Mouse (Mus musculus) heart, adult 11 months (tissue): ENCODE results near the gene Exosc5.

Source experiments
- DNase-seq: peaks from one replicate; pipeline ENCODE4 v3.0.0; 2022

Exosc5 gene

DNA sequence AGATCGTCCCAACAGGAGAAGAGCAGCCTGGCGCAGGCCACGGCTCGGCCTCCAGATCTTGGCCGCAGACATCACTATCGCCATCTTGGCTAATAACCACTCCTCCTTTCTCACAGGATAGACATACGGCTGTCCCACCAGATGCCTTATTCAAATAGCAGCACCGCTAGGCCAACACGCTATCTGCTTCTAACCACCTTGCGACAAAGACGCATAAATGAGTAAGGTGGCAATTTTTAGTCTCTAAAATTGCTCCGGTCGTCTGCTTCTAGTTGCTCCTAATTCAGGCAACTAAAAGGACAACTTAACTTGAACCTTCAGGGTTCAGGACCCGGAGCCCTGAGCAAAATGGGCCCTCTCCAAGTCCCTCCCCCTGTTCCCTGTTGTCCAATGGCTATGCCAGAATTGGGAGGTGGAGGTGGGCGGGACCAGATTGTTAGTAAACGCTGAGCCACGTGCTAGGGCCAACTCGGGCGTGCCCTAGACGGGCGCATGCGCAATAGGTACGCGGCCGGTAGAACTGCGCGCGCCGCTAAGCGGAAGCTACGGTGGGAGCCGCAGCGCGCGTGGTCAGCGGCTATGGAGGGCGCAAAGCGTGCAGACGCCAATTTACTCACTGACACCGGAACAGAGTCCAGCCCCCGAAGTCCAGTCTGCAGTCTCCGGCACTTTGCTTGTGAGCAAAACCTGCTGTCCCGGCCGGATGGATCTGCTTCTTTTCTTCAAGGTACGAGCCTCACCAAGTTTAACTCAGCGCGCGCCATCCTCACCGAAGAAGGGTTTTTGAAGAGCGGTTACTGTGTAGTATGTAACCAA, at the start of gene Exosc5, which contains the start of gene Bckdha:
Exosc5 (plus strand) TSS at position 508 of the 816 bp plus-strand sequence.
Bckdha (minus strand) TSS at position 325 of the 816 bp plus-strand sequence.
- DNase-seq: peak; percentile 100

GRCm38 (mm10) chr7:25610056-25610455, 48.9 kb upstream of the Exosc5 start:
- DNase-seq: peak; percentile 89

DNA sequence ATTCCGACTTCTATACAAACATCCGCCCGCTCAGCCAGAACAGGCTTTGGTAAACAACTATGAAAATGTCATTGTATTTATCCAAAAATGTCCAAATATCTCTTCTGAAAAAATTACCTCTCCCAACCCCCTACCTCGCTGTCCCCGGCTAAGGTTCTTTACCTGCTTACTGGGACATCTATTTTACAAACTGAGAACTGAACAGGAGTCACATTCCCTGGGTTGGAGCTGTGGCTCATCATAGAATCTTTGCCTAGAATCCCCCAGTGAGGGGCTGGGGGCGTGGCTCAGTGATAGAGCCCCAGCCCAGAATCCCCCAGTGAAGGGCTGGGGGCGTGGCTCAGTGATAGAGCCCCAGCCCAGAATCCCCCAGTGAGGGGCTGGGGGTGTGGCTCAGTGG, 47.5 kb upstream of the Exosc5 start:
- DNase-seq: peak; percentile 75

DNA sequence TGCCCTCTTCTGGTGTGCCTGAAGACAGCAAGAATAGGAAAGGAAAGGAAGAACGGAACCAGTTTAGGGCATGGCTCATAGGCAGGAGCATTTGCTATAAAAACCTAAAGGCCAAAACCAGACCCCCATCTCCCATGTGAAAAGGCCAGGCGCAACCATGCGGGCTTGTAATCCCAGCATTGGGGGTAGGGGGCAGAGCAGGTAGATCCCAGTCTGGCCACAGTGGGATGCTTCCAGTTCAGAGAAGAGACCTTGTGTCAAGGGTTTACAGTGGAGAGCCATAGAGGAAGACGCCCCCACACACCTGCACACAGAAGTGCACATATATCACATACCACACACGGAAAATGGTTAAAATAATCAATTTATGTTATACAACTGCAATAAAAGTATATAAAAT, 44.9 kb upstream of the Exosc5 start:
- DNase-seq: peak; percentile 78

DNA sequence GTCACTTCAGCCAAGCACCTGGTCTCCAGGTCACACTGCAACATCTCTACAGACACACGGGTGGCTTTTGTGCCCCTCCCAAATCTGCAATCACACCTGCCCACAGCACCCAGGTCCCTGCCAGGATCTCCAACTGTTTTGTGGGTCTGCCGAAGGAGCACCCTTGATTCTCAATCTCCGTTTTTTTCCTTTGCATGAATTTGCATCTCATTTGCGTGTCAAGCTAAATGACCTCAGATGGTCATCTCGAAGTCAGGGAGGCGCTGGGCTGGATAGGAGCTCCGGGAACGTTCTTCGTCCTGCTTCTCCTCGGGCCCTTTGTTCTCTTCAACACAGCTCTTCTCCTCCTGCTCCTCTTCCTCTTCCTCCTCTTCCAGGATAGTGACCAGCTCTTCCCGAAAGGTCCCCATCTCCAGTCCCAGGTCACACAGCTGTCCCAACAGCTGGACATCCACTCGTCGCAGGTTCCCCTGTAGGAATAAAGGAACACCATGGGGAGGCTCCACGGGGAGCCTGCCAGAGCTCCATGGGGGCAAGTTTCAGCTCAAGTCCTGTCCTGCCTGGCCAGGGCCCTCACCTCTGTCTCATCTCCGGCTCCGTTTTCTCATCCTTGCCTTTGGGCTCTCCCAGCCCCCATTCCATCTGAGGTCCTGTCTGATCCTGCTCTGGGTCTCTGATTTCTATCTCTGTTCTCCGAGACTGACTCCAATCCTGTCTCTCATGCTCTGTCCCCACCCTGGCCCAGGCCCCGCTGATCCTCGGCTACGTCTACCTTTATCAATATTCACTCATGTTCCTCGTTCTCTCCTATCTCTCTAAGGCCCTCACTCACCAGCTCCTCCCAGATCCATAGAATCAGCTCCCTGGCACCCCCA, 43.9 kb upstream of the Exosc5 start:
- peak; percentile 88 for DNase-seq

- no peak for DNase-seq
Observed at GRCm38 (mm10) chr7:25615706-25616011, 43.3 kb upstream of the Exosc5 start, which contains the start of gene Erich4. TSS of gene Erich4 (minus strand) at chr7:25615892.

- DNase-seq: peak; percentile 77
Observed at GRCm38 (mm10) chr7:25617376-25618160, 41.4 kb upstream of the Exosc5 start.

- peak; percentile 99 for DNase-seq
Observed at GRCm38 (mm10) chr7:25618865-25619721, 39.9 kb upstream of the Exosc5 start, which contains the start of gene Dmac2. TSS of gene Dmac2 (plus strand) at chr7:25619414.

- no peak for DNase-seq
Observed at GRCm38 (mm10) chr7:25619722-25619991, 39.3 kb upstream of the Exosc5 start.

DNA sequence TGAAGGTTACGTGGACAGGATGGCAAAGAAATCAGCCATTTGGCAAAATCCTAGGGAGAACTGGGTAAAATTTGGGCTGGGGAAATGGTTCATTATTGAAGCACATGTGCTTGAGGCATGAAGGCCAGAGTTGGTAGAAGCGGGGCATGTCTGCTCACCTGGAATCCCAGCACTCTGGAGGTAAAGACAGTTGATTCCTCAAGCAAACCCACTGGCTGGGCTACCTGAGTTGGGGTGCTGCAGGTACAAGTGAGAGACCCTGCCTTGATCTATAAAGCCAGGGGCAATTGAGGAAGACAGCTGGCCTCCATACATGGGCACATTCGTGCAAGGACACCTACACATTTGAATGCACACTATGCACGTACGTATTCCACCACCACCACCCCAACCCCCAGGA, 38.9 kb upstream of the Exosc5 start:
- DNase-seq: peak; percentile 84

DNA sequence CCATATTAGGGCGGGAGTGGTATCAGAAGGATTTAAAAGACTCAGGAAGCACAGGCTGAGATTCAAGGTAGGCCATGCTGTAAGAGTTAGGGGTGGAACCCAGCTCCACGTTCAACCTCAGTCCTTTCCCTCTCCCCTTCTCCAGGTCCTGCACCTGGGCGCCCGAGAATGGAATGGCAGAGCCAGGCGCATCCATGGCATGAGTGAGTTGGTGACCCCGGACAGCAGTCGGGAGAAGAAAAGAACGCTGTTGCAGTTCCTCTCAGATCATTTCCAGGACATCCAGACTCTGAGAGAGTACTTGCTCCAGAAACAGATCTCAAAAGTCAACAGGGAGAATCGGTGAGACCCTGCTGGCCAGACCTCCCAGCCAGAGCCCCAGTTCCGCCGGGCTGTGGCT, 38.2 kb upstream of the Exosc5 start:
- DNase-seq: peak; percentile 78

DNA sequence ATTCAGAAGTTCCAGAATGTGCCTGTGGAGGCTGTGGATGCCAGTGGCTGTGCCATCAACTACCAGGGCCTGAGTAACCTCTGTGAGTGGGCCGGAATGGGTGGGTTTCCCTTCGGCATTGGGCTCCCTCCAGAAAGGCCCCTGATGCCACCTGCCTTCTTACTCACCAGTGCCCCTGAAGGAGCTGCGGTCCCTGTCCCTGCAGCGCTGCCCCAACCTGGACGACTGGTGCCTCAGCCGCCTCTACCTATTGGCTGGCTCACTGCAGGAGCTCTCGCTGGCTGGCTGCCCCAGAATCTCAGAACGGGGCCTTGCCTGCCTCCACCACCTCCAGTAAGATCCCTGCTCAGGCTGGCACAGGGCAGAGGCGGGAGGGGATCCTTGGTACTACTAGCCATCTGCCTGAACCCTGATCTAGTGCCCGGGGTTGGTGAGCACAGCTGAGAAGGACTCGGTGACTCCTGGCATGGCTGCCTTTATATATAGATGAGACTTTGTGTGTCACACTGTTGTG, 35.0 kb upstream of the Exosc5 start:
- peak; percentile 94 for DNase-seq

DNA sequence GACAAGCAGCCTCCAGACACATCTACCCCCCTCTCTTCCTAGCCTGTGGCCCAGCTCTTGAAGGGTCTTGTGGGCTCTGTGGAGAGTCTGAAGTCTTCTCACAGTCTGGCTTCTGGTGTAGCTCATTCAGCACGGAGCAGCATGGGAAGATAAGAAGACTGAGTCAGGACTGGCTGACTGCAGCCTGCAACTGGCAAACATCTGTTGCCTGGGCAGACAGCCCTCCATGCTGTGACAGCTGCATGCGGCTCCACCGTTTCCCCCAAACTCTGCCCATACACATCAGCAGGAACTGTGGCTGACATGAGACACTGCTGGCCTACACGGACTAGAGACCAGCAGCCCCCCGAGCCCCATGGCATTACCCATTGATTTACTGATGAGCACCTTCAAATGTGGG, 34.1 kb upstream of the Exosc5 start:
- DNase-seq: peak; percentile 97

- peak; percentile 94 for DNase-seq
Observed at GRCm38 (mm10) chr7:25625594-25626250, 33.2 kb upstream of the Exosc5 start.

GRCm38 (mm10) chr7:25626509-25627430, 32.2 kb upstream of the Exosc5 start, which contains the start of gene B3gnt8:
TSS of gene B3gnt8 (plus strand) at chr7:25626654.
- peak; percentile 99 for DNase-seq

DNA sequence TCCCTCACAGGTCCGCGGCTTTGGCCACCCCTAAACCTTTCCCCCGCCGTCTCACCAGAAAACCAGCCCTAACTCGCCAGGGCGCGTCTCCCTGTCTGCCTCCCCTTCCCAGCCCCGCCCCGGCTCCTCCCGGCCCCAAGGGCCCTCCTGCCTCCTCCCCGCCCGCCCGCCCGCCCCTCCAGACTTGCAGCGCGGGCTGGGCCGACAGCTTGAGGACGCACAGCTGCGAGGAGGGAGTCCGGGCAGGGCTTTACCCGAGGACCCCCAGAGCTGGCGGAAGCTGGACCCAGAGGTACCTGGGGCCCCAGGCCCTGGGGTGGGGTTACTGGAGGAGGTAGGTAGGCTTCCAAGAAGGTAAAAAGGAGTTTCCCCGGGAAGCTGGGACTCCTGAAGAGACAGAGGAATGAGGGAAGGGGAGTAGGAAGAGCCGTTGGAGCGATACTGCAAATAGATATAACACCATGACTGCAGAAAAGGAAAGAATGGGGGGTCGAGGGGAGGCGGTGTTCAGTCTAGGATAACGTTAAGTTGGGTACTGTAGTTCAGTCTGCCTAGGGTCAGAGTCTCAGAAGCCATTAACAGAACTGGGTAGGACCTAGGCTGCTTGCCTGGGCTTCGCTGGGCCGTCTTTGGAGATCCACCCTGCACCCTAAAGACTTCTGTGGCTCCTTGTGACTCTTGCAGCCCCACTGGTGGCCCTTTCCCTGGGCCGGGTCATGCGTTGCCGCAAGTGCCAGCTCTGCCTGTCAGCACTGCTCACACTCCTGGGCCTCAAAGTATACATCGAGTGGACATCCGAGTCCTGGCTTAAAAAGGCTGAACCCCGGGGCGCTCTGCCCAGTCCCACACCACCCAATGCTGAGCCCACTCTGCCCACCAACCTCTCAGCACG, 31.3 kb upstream of the Exosc5 start:
- peak; percentile 99 for DNase-seq

DNA sequence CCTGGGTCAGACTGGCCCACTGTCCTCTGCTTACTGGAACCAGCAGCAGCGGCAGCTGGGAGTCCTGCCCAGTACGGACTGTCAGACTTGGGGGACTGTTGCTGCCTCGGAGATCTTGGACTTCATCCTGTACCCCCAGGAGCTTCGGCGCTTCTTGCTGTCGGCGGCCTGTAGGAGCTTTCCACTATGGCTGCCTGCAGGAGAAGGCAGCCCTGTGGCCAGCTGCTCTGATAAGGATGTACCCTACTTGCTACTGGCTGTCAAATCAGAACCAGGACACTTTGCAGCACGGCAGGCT, 30.7 kb upstream of the Exosc5 start:
- peak; percentile 96 for DNase-seq

- peak; percentile 95 for DNase-seq
Observed at GRCm38 (mm10) chr7:25632679-25633078, 26.3 kb upstream of the Exosc5 start.

DNA sequence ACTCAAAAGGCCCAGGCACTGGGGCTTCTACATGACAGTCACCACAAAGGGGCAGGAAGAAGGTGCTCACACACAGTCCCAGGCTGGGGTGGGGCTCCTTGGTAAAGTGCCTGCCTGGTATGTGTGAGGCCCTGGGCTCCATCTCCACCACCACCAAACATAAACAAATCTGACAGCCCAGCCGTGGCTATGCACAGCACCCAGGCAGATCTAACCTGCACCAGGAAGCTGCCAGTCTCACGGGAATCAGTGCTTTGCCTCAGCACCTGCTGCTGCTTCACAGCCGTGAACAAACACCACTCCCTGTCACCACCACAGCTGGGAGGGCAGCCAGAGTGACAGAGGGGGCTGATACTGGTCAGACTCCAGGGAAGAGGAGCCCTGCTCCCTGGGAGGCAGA, 22.6 kb upstream of the Exosc5 start:
- DNase-seq: peak; percentile 96
